Mouse (Mus musculus): ENCODE data around the gene Gm13030.

- no peak for TF ChIP-seq CTCF (IDR thresholded peaks at IDR 0.05)
- TF ChIP-seq EP300 (IDR thresholded peaks at IDR 0.05), result no peak
Observed at GRCm38 (mm10) chr4:138905624-138906337, 32.0 kb upstream of the Gm13030 start.

Measured in lung, postnatal 0 days (tissue).